Mouse (Mus musculus): ENCODE measurements around the gene Myrfl. TPM values are rescaled to one million over a fixed set of nuclear protein-coding genes. Genes with fewer than 3 reads are reported as not detected.

The Myrfl gene
- polyA plus RNA-seq, 1 experiment from 2014 or later, result 0.09 TPM

GRCm38 (mm10) chr10:116853159-116853845 is 43.4 kb downstream of the Myrfl start:
- ATAC-seq, result no peak
- Histone ChIP-seq H3K36me3 (ENCODE audit: control insufficient read depth, insufficient read depth) (no peaks in the 10 kb centered on the region), H3K4me1 (replicated peaks; ENCODE audit: control insufficient read depth, insufficient read depth, low read length) (peaks cover 8% of the 10 kb centered on the region; the same call in 1 of the 2 replicates), H3K9me3 (ENCODE audit: control insufficient read depth, low read length) (no peaks in the 10 kb centered on the region), H3K4me2 (ENCODE audit: low read length) (no peak overlapping the region), H3K4me3 (replicated peaks; ENCODE audit: low read length) (no peak overlapping the region), H3K9ac (replicated peaks; ENCODE audit: low read depth, low read length) (no peak overlapping the region), H3K27me3 (replicated peaks; ENCODE audit: control insufficient read depth, insufficient read depth, low read length) (no peaks in the 10 kb centered on the region), H3K27ac (ENCODE audit: low read length) (no peak overlapping the region)
- 77% methylated on average over 11 of the region's 11 CpGs for WGBS

GRCm38 (mm10) chr10:116848749-116849473 is 47.8 kb downstream of the Myrfl start:
- Histone ChIP-seq H3K9ac (replicated peaks; ENCODE audit: low read depth, low read length) (peak overlapping the region; percentile 25; the same call in 1 of the 2 replicates), H3K4me3 (replicated peaks; ENCODE audit: low read length) (peak overlapping the region; percentile 20)

DNA sequence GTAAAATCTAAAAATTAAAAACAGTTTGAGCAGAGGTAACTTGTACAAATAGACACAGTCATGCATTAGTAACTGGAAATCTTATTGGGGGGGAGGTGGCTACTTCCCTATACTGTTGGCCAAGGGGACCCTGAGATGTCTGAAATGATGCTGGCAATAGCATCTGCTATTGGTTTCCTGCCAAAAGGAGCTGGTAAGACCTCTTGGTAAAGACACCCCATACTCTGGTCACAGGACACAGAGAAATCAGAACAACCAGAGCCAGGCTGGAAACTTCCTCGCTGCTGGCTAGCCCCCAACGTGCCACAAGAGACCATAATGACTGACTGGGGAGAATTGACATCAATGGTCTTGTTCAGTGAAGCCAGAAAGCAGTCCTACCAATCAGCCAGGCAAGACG is 55.2 kb downstream of the Myrfl start:
- no peak for ATAC-seq
- 71% methylated on average over 3 of the region's 3 CpGs for WGBS
- Histone ChIP-seq H3K4me3 (replicated peaks; ENCODE audit: low read length) (no peak overlapping the region), H3K9ac (replicated peaks; ENCODE audit: low read depth, low read length) (no peak overlapping the region), H3K36me3 (ENCODE audit: control insufficient read depth, insufficient read depth) (no peaks in the 10 kb centered on the region), H3K27me3 (replicated peaks; ENCODE audit: control insufficient read depth, insufficient read depth, low read length) (no peaks in the 10 kb centered on the region), H3K4me2 (ENCODE audit: low read length) (no peak overlapping the region), H3K9me3 (ENCODE audit: control insufficient read depth, low read length) (no peaks in the 10 kb centered on the region), H3K27ac (ENCODE audit: low read length) (no peak overlapping the region), H3K4me1 (replicated peaks; ENCODE audit: control insufficient read depth, insufficient read depth, low read length) (no peaks in the 10 kb centered on the region)

More at GRCm38 (mm10) chr10:116848749-116849473, 47.8 kb downstream of the Myrfl start:
- peak; percentile 89 for ATAC-seq
- peaks cover 8% of the 10 kb centered on the region; the same call in 1 of the 2 replicates for H3K4me1 ChIP-seq (replicated peaks; ENCODE audit: control insufficient read depth, insufficient read depth, low read length)
- 18% methylated on average over 22 of the region's 22 CpGs for WGBS
- H3K27ac ChIP-seq (ENCODE audit: low read length), result no peak overlapping the region
- H3K27me3 ChIP-seq (replicated peaks; ENCODE audit: control insufficient read depth, insufficient read depth, low read length), result no peaks in the 10 kb centered on the region
- H3K4me2 ChIP-seq (ENCODE audit: low read length), result peak overlapping the region; percentile 44
- no peaks in the 10 kb centered on the region for H3K9me3 ChIP-seq (ENCODE audit: control insufficient read depth, low read length)
- H3K36me3 ChIP-seq (ENCODE audit: control insufficient read depth, insufficient read depth), result no peaks in the 10 kb centered on the region

GRCm38 (mm10) chr10:116830676-116831075 is 66.0 kb downstream of the Myrfl start:
- 97% methylated on average over 6 of the region's 6 CpGs for WGBS

DNA sequence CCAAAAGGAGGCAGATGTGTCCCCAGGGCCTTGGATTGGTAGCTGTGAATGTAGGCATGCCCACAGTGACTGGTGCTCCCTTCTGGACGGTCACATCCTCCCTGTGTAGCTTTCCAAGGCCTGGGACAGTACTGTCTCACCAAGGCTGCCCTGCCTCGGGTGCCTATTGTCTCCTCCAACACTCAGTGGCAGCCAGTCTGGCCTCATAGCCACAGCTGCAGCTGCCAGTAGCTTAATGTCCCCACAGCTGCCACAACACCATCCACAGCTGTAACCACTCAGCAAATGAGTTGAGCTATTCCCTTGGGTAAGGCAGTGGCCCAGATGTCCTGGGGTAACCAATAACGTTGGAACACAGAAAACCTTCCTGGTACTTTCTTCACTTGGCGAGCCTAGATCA is 68.6 kb downstream of the Myrfl start:
- no peak for ATAC-seq
- Histone ChIP-seq H3K4me2 (ENCODE audit: low read length) (no peak overlapping the region), H3K36me3 (ENCODE audit: control insufficient read depth, insufficient read depth) (no peaks in the 10 kb centered on the region), H3K9ac (replicated peaks; ENCODE audit: low read depth, low read length) (no peak overlapping the region), H3K9me3 (ENCODE audit: control insufficient read depth, low read length) (no peaks in the 10 kb centered on the region), H3K4me3 (replicated peaks; ENCODE audit: low read length) (no peak overlapping the region), H3K27ac (ENCODE audit: low read length) (no peak overlapping the region), H3K27me3 (replicated peaks; ENCODE audit: control insufficient read depth, insufficient read depth, low read length) (no peaks in the 10 kb centered on the region), H3K4me1 (replicated peaks; ENCODE audit: control insufficient read depth, insufficient read depth, low read length) (no peaks in the 10 kb centered on the region)
- WGBS, result 71% methylated on average over 4 of the region's 4 CpGs

More at GRCm38 (mm10) chr10:116830676-116831075, 66.0 kb downstream of the Myrfl start:
- no peak for ATAC-seq
- Histone ChIP-seq H3K36me3 (ENCODE audit: control insufficient read depth, insufficient read depth) (no peaks in the 10 kb centered on the region), H3K4me1 (replicated peaks; ENCODE audit: control insufficient read depth, insufficient read depth, low read length) (no peaks in the 10 kb centered on the region), H3K9ac (replicated peaks; ENCODE audit: low read depth, low read length) (no peak overlapping the region), H3K4me2 (ENCODE audit: low read length) (no peak overlapping the region), H3K27ac (ENCODE audit: low read length) (no peak overlapping the region), H3K4me3 (replicated peaks; ENCODE audit: low read length) (no peak overlapping the region), H3K27me3 (replicated peaks; ENCODE audit: control insufficient read depth, insufficient read depth, low read length) (no peaks in the 10 kb centered on the region), H3K9me3 (ENCODE audit: control insufficient read depth, low read length) (no peaks in the 10 kb centered on the region)

GRCm38 (mm10) chr10:116827306-116827705 is 69.4 kb downstream of the Myrfl start:
- Histone ChIP-seq H3K4me2 (ENCODE audit: low read length) (no peak overlapping the region), H3K27ac (ENCODE audit: low read length) (no peak overlapping the region), H3K4me3 (replicated peaks; ENCODE audit: low read length) (no peak overlapping the region), H3K4me1 (replicated peaks; ENCODE audit: control insufficient read depth, insufficient read depth, low read length) (no peaks in the 10 kb centered on the region), H3K9me3 (ENCODE audit: control insufficient read depth, low read length) (no peaks in the 10 kb centered on the region), H3K36me3 (ENCODE audit: control insufficient read depth, insufficient read depth) (no peaks in the 10 kb centered on the region), H3K9ac (replicated peaks; ENCODE audit: low read depth, low read length) (no peak overlapping the region), H3K27me3 (replicated peaks; ENCODE audit: control insufficient read depth, insufficient read depth, low read length) (no peaks in the 10 kb centered on the region)
- 86% methylated on average over 11 of the region's 11 CpGs for WGBS
- no peak for ATAC-seq

DNA sequence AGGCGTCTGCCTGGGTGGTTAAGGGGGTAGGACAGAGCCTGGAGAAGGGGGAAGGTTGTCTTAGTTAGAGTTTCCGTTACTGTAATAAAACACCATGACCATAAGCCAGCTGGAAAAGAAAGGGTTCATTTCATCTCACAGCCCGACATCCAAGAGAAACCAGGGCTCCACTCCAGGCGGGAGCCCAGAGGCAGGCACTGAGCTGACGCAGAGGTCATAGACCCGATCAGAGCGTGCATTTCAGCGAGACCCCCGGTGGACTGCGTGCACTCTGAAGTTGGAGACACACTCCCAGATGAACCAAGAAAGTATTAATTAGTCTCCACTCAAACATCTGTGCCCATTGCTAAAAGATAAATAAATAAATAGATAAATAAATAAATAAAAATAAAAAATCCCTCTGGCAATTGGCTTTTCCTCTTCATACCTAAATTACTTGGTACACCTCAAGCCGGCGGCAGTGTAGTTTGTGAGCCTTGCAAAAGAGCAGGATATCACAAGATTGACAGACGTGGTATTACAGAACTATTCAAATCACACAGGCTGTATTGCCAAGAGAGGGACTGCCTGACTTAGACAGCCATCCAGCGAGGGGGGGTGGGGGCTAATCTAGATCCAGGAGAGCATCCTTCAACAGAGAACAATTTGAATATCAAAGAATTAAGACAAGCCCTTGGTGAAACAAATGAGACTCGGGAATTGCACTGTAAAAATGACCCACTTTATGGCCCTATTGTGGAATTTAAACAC is 81.2 kb downstream of the Myrfl start:
- Histone ChIP-seq H3K36me3 (ENCODE audit: control insufficient read depth, insufficient read depth) (no peaks in the 10 kb centered on the region), H3K27ac (ENCODE audit: low read length) (no peak overlapping the region), H3K9ac (replicated peaks; ENCODE audit: low read depth, low read length) (no peak overlapping the region), H3K9me3 (ENCODE audit: control insufficient read depth, low read length) (no peaks in the 10 kb centered on the region), H3K4me1 (replicated peaks; ENCODE audit: control insufficient read depth, insufficient read depth, low read length) (no peaks in the 10 kb centered on the region), H3K4me2 (ENCODE audit: low read length) (no peak overlapping the region), H3K4me3 (replicated peaks; ENCODE audit: low read length) (no peak overlapping the region), H3K27me3 (replicated peaks; ENCODE audit: control insufficient read depth, insufficient read depth, low read length) (no peaks in the 10 kb centered on the region)
- WGBS, result 61% methylated on average over 15 of the region's 15 CpGs
- ATAC-seq, result peak; percentile 62

GRCm38 (mm10) chr10:116813150-116813549 is 83.6 kb downstream of the Myrfl start:
- H3K4me3 ChIP-seq (replicated peaks; ENCODE audit: low read length), result no peak overlapping the region
- no peak overlapping the region for H3K27ac ChIP-seq (ENCODE audit: low read length)
- no peaks in the 10 kb centered on the region for H3K27me3 ChIP-seq (replicated peaks; ENCODE audit: control insufficient read depth, insufficient read depth, low read length)
- H3K9me3 ChIP-seq (ENCODE audit: control insufficient read depth, low read length), result no peaks in the 10 kb centered on the region
- H3K9ac ChIP-seq (replicated peaks; ENCODE audit: low read depth, low read length), result no peak overlapping the region
- H3K36me3 ChIP-seq (ENCODE audit: control insufficient read depth, insufficient read depth), result no peaks in the 10 kb centered on the region
- ATAC-seq, result no peak
- H3K4me1 ChIP-seq (replicated peaks; ENCODE audit: control insufficient read depth, insufficient read depth, low read length), result no peaks in the 10 kb centered on the region
- no peak overlapping the region for H3K4me2 ChIP-seq (ENCODE audit: low read length)
- 94% methylated on average over 9 of the region's 9 CpGs for WGBS

- no peaks in the 10 kb centered on the region for H3K36me3 ChIP-seq (ENCODE audit: control insufficient read depth, insufficient read depth)
- H3K4me3 ChIP-seq (replicated peaks; ENCODE audit: low read length), result no peak overlapping the region
- no peak overlapping the region for H3K4me2 ChIP-seq (ENCODE audit: low read length)
- no peak overlapping the region for H3K9ac ChIP-seq (replicated peaks; ENCODE audit: low read depth, low read length)
- WGBS, result 81% methylated on average over 15 of the region's 15 CpGs
- no peaks in the 10 kb centered on the region for H3K9me3 ChIP-seq (ENCODE audit: control insufficient read depth, low read length)
- H3K27me3 ChIP-seq (replicated peaks; ENCODE audit: control insufficient read depth, insufficient read depth, low read length), result no peaks in the 10 kb centered on the region
- no peak overlapping the region for H3K27ac ChIP-seq (ENCODE audit: low read length)
- H3K4me1 ChIP-seq (replicated peaks; ENCODE audit: control insufficient read depth, insufficient read depth, low read length), result no peaks in the 10 kb centered on the region
- ATAC-seq, result peak; percentile 59
Measured at GRCm38 (mm10) chr10:116810738-116811137, 86.0 kb downstream of the Myrfl start.
